Mouse (Mus musculus): Measurements from ENCODE around the gene Asic4.

The Asic4 gene

GRCm38 (mm10) chr1:75505159-75505955 lies 55.1 kb downstream of the Asic4 start:
- peak; percentile 89 for DNase-seq

DNA sequence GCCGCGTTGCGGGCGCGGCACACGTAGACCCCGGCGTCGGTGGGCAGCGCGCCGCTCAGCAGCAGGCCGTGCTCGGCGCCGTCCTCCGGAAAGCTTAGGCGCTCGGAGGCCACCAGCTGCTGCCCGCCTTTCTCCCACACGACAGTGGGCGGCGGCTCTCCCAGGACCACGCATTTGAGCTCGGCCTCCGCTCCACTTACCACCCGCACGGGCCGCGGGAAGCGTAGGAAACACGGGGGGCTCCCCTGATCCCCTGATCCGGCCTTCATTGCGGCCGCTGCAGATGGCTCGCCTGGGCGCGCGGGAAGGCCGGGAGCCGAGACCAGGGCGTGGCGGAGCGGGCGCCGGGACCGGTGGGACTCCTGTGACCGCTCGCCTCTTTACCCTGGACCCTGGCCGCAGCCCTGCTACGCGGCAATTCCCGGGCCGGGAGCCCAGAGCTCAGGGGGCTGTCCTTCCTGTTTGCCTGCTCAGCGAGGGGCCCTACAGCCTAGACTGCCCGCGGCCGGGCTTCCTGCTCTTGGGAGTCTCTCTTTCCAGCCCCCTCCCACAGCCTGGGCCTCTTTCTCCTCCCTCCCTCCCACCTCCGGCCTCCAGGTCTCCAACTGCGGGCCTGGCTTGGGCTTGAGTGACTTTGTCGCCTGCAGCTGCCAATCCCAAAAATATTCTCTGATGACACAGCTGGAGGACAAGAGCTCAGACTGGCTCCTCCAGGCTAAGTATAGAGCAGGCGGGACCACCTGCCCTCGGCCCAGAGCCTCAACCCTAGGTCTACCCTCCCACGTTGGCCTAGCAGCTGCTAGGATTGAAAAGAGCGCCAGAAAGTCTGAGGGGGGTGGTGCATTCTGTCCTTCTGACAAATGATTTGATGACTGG lies 56.0 kb downstream of the Asic4 start, which contains the start of gene Obsl1:
Gene Obsl1 (minus strand): TSS at position 497 of the 876 bp plus-strand sequence.
- DNase-seq: no peak

DNA sequence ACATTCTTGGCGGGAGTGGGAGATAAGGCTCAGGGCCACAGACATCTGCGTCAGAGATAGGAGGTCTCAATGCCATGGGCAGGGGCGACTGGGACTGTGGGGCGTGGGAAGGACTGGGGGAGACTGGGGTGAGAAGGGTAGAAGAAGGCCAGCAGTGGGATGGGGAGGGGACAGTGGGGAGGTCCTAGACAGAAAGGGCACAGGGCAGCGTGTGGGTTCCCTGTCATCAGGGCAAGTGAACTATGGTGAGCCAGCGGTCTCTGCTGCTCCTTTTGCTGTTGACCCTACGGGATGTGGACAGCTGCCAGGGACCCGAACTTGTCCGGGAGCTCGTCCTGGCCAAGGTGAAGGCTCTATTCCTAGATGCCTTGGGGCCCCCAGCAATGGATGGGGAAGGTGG lies 56.8 kb downstream of the Asic4 start, which contains the start of gene Inha:
Gene Inha (plus strand): TSS at position 72 of the 400 bp plus-strand sequence.
- no peak for DNase-seq

DNA sequence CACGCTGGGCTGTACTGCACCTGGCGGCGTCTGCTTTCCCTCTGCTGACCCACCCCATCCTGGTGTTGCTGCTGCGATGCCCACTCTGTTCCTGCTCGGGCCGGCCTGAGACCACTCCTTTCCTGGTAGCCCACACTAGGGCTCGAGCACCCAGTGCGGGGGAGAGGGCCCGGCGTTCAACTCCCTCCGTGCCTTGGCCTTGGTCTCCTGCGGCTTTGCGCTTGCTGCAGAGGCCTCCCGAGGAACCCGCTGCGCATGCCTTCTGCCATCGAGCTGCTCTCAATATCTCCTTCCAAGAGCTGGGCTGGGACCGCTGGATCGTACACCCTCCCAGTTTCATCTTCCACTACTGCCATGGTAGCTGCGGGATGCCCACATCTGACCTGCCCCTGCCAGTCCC lies 59.4 kb downstream of the Asic4 start:
- no peak for DNase-seq

- no peak for DNase-seq
Observed at GRCm38 (mm10) chr1:75510154-75510553, 59.9 kb downstream of the Asic4 start.

- no peak for DNase-seq
Observed at GRCm38 (mm10) chr1:75511437-75512210, 61.4 kb downstream of the Asic4 start.

GRCm38 (mm10) chr1:75512550-75512949 lies 62.3 kb downstream of the Asic4 start:
- no peak for DNase-seq

DNA sequence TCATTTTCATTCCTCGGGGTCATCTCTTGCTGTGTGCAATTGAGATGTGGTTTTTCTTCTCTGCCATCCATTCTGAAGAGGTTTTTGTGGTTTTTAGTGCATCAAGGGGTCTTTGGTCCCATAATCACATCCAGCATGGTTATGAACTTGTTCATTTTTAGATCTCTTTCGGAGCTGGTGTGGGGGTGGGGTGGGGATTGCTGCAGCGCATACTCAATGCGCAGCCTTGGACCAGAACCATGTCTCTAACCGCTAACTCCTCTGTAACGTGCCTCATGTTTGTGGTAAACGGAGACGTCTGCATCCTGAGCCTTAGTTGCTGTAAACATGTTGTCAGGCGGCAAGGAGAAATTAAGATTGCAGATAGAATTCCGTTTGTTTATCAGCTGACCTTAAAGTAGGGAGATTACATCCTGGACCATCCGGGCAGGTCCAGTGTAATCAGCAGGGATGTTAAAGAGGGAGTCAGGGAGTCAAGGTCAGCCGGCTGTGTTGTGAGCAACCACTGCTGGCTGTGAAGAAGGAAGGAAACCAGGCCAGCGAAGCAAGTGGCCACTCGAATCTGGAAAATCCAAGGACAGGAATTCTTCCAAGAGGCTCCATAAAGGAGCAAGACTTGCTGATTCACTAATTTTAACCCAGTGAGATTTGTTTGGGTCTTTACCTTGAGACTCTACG lies 66.6 kb downstream of the Asic4 start:
- DNase-seq: no peak

GRCm38 (mm10) chr1:75517984-75518383 lies 67.7 kb downstream of the Asic4 start:
- no peak for DNase-seq

DNA sequence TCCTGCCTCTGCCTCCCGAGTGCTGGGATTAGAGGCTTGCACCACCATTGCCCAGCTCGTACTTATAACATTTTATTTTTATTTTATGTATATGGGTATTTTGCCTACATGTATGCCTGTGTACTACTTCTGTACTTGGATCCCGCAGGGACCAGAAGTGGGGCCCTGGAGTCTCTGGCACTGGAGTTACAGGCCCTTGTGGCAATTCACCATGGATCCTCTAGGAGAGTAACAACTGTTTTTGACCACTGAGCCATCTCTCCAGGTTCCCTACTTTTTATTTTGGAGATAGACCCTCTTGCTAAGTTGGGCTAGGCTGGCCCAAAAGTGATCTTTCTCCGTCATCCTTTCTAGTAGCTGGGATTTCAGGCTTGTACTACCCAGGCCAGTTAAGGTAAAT lies 68.2 kb downstream of the Asic4 start:
- no peak for DNase-seq

- DNase-seq: no peak
Observed at GRCm38 (mm10) chr1:75519576-75519975, 69.3 kb downstream of the Asic4 start.

DNA sequence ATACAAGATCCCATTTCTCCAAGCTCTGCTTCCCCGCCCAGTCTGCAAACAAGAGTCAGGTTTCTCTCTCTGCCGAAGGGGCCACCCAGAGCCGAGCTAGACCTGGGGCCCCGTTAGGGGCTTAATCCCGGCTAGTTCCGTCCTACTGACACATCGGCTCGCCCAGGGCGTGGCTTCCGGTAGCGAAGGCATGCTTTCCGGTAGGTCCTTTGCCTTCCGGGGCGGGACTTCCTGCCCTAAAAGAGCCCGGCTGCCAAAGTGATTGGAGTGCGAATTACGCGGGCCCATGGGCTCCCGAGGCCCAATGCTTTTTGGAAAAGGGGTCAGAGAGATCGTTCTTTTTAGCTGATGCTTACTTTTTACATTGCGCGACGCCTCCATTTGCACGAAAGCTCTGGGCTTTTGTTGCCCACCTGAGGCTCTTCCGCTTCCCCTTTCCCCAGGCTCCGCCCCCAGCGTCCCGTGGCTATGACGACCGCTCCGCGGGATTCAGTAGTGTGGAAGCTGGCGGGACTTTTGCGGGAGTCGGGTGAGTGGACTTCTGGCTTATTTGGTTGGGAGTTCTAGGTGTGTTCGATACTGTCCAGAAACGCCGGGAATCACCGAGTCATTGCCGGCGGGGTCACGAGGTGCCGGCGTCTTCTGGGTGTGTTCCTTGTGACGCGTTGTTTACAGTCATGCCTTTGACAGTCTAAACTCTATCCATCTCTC lies 71.2 kb downstream of the Asic4 start, which contains the start of gene Stk11ip:
Gene Stk11ip (plus strand): TSS at position 209 of the 711 bp plus-strand sequence.
- peak; percentile 91 for DNase-seq

Measured in cerebellum, adult 9-10 months (tissue).